Mouse (Mus musculus): ENCODE measurements around the gene 6820408C15Rik. TPM values are rescaled to one million over a fixed set of nuclear protein-coding genes. Genes with fewer than 3 reads are reported as not detected.

The 6820408C15Rik gene
- total and polyA plus RNA-seq, 3 experiments = not detected

DNA sequence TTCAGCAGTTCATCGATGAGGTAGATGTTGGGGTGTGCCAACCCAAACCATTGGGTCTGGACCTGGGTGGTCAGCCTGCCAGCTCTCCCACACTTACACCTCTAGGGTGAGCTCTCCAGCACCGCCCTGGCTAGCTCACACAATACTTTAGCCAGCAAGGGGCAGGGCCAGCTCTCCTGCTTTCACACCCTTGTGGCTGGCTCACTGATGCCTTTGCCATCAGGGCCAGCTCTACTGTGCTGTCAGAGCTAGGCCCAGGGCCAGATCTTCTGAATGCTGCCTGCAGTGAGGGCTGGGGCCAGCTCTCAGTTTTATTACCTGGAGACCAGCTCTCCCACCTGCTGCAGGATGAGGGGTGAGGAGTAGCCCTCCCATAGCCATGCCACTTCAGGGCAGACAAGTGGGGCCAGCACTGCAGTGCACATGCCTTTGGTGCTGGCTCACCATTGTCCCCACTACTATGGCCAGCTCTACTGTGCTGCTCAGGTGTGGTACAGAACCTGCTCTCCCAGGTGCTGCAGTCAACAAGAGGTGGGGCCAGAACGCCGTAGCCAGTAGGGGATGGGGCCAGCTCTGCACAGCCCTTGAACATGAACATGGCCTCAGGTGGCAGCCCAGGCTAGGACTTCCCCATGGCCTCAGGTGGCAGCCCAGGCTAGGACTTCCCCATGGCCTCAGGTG, 36.9 kb downstream of the 6820408C15Rik start:
- Histone ChIP-seq H3K4me3 (replicated peaks in 1 of 3; ENCODE audit: low read depth in 2 of 3, low read length in 2 of 3, poor library complexity in 1 of 3) (no peak overlapping the region), H3K36me3 (replicated peaks in 1 of 2; ENCODE audit: control insufficient read depth in 1 of 2, insufficient read depth in 1 of 2, low read length in 1 of 2) (no peaks in the 10 kb centered on the region), H3K27me3 (replicated peaks) (peaks cover 40% of the 10 kb centered on the region), H3K79me2 (replicated peaks; ENCODE audit: control insufficient read depth, extremely low read depth, insufficient read depth, poor library complexity, severe bottlenecking) (no peaks in the 10 kb centered on the region), H3K4me2 (ENCODE audit: insufficient read depth, low read depth, poor library complexity, severe bottlenecking) (no peak overlapping the region), H3K4me1 (ENCODE audit: control insufficient read depth in 1 of 2, insufficient read depth in 2 of 2) (peaks cover 6 to 21% of the 10 kb centered on the region in 2 experiments), H3K27ac (ENCODE audit: insufficient read depth, low read depth) (no peak overlapping the region), H3K9ac (ENCODE audit: insufficient read depth, low read depth) (no peak overlapping the region), H3K9me3 (replicated peaks; ENCODE audit: low read length) (no peaks in the 10 kb centered on the region)
- in situ Hi-C loops (cut with MboI; ENCODE audit: low pct_ligation_motif_present, low pct_unique_long_range_greater_than_20kb, low sequenced_read_pairs) = loop anchor here (25.0 kb wide), 1 partner anchor 135 kb away; the partner anchor contains the start of genes Defb19 and Defb45
- TF ChIP-seq NELFE (IDR thresholded peaks at IDR 0.05; ENCODE audit: low read depth, low read length) (no peak), BHLHE40 (IDR thresholded peaks at IDR 0.05; ENCODE audit: low read depth, low read length) (no peak), E2F4 (IDR thresholded peaks at IDR 0.05; ENCODE audit: insufficient replicate concordance, low read depth, low read length) (no peak), USF1 (IDR thresholded peaks at IDR 0.05; ENCODE audit: low read depth, low read length) (no peak), MEF2A (IDR thresholded peaks at IDR 0.05; ENCODE audit: borderline replicate concordance, low read depth, low read length) (no peak), ZC3H11A (IDR thresholded peaks at IDR 0.05; ENCODE audit: low read depth, low read length) (no peak), CHD1 (IDR thresholded peaks at IDR 0.05; ENCODE audit: low read depth, low read length) (no peak), PAX5 (IDR thresholded peaks at IDR 0.05; ENCODE audit: low read length) (no peak), POLR2A (IDR thresholded peaks at IDR 0.05; ENCODE audit: low read depth, low read length) (no peak), IRF4 (IDR thresholded peaks at IDR 0.05; ENCODE audit: low read depth, low read length) (no peak), SIN3A (IDR thresholded peaks at IDR 0.05; ENCODE audit: low read length) (no peak), MAX (IDR thresholded peaks at IDR 0.05; ENCODE audit: low read length) (no peak), TCF12 (IDR thresholded peaks at IDR 0.05; ENCODE audit: low read depth, low read length) (no peak), CTCF (conservative IDR thresholded peaks at IDR 0.05 in 1 of 2, IDR thresholded peaks at IDR 0.05 in 1 of 2; ENCODE audit: low read depth in 2 of 2, low read length in 2 of 2) (no peak)
- dilution Hi-C loops (cut with MboI; ENCODE audit: extremely low pct_ligation_motif_present, extremely low pct_unique_long_range_greater_than_20kb, low sequenced_read_pairs) = no loop called here
- no peak for DNase-seq (ENCODE audit: extremely low read depth)

DNA sequence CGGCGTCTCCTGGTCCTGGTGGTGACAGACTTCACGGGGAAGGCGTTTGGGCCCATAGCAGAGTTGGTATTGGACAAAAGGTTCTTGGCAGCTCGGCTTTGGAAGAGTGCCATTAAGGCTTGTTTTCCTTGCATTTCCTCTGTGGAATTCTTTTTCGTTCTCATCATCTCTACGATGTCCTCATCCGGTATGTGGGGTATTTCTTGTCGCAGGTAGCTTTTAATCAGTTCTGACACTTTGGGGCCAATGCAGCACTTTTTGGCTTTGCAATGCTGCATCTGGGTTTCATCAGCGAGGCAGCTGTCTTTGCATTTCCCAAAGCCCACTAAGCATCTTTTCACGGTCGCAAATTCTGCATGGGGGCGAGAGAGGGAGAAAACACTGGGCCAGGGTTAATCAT, 43.9 kb downstream of the 6820408C15Rik start:
- H3K27me3 ChIP-seq (replicated peaks) = peaks cover 43% of the 10 kb centered on the region
- peaks cover 0 to 13% of the 10 kb centered on the region in 2 experiments; a peak in 2 of 4 replicates for H3K4me1 ChIP-seq (ENCODE audit: control insufficient read depth in 1 of 2, insufficient read depth in 2 of 2)
- no peaks in the 10 kb centered on the region for H3K9me3 ChIP-seq (replicated peaks; ENCODE audit: low read length)
- in situ Hi-C loops (cut with MboI; ENCODE audit: low pct_ligation_motif_present, low pct_unique_long_range_greater_than_20kb, low sequenced_read_pairs) (loop anchor here (25.0 kb wide), 1 partner anchor 128 kb away; the partner anchor contains the start of genes Defb19 and Defb45), dilution Hi-C loops (cut with MboI; ENCODE audit: extremely low pct_ligation_motif_present, extremely low pct_unique_long_range_greater_than_20kb, low sequenced_read_pairs) (no loop called here)
- TF ChIP-seq JUND (conservative IDR thresholded peaks at IDR 0.05; ENCODE audit: low read depth, low read length) (no peak), RAD21 (IDR thresholded peaks at IDR 0.05; ENCODE audit: low read depth, low read length) (no peak), HCFC1 (IDR thresholded peaks at IDR 0.05; ENCODE audit: low read depth, low read length) (no peak), RCOR1 (conservative IDR thresholded peaks at IDR 0.05; ENCODE audit: low read depth, low read length) (no peak), MAFK (IDR thresholded peaks at IDR 0.05; ENCODE audit: insufficient replicate concordance, low read length) (no peak), EP300 (IDR thresholded peaks at IDR 0.05; ENCODE audit: low read length) (no peak), UBTF (IDR thresholded peaks at IDR 0.05; ENCODE audit: low read depth, low read length) (no peak), USF2 (conservative IDR thresholded peaks at IDR 0.05; ENCODE audit: low read depth, low read length) (no peak), GABPA (IDR thresholded peaks at IDR 0.05; ENCODE audit: insufficient replicate concordance, low read depth, low read length) (no peak), USF1 (IDR thresholded peaks at IDR 0.05; ENCODE audit: low read depth, low read length) (no peak), ZC3H11A (IDR thresholded peaks at IDR 0.05; ENCODE audit: low read depth, low read length) (no peak), E2F4 (IDR thresholded peaks at IDR 0.05; ENCODE audit: insufficient replicate concordance, low read depth, low read length) (no peak), SMC3 (IDR thresholded peaks at IDR 0.05; ENCODE audit: low read depth, low read length) (no peak), POLR2A (IDR thresholded peaks at IDR 0.05; ENCODE audit: low read depth, low read length) (no peak)
- H3K9ac ChIP-seq (ENCODE audit: insufficient read depth, low read depth) = no peak overlapping the region
- no peaks in the 10 kb centered on the region for H3K36me3 ChIP-seq (replicated peaks in 1 of 2; ENCODE audit: control insufficient read depth in 1 of 2, insufficient read depth in 1 of 2, low read length in 1 of 2)
- no peak overlapping the region for H3K27ac ChIP-seq (ENCODE audit: insufficient read depth, low read depth)
- no peak for DNase-seq (ENCODE audit: extremely low read depth)
- no peak overlapping the region for H3K4me3 ChIP-seq (replicated peaks in 1 of 3; ENCODE audit: low read depth in 2 of 3, low read length in 2 of 3, poor library complexity in 1 of 3)
- no peak overlapping the region for H3K4me2 ChIP-seq (ENCODE audit: insufficient read depth, low read depth, poor library complexity, severe bottlenecking)
- no peaks in the 10 kb centered on the region for H3K79me2 ChIP-seq (replicated peaks; ENCODE audit: control insufficient read depth, extremely low read depth, insufficient read depth, poor library complexity, severe bottlenecking)

All from CH12.LX (cell line).